Mouse (Mus musculus) embryonic facial prominence, embryonic 12.5 days (tissue): ENCODE data around the gene Mmp15. TPM values are rescaled to one million over a fixed set of nuclear protein-coding genes. Genes with fewer than 3 reads are reported as not detected.

Source experiments
- ATAC-seq: fragments of 200-750 bp; cut with Nextera tagmentation; 2 replicates; pipeline ENCODE4 v1.8.0; 2017; ENCODE audit not compliant: insufficient number of reproducible peaks, insufficient read depth, low FRiP score, low TSS enrichment
- H3K27ac ChIP-seq: fragments of 300-500 bp; sonication (generic); 2 replicates; pipeline ENCODE4 v1.5.1; 2016; ENCODE audit warnings: mild to moderate bottlenecking
- H3K27me3 ChIP-seq: fragments of 300-500 bp; sonication (generic); 2 replicates; pipeline ENCODE4 v1.6.1; 2016; ENCODE audit warnings: mild to moderate bottlenecking, moderate library complexity
- H3K36me3 ChIP-seq: fragments of 300-500 bp; sonication (generic); 2 replicates; pipeline ENCODE4 v1.6.1; 2016; ENCODE audit warnings: mild to moderate bottlenecking
- H3K4me1 ChIP-seq: fragments of 300-500 bp; sonication (generic); 2 replicates; pipeline ENCODE4 v1.6.1; 2016
- H3K4me2 ChIP-seq: fragments of 300-500 bp; sonication (generic); replicated peaks from 2 replicates; pipeline ENCODE4 v1.6.1; 2016; ENCODE audit warnings: mild to moderate bottlenecking, moderate library complexity
- H3K4me3 ChIP-seq: fragments of 300-500 bp; sonication (generic); 2 replicates; pipeline ENCODE4 v1.5.1; 2016; ENCODE audit warnings: mild to moderate bottlenecking
- H3K9ac ChIP-seq: fragments of 300-500 bp; sonication (generic); 2 replicates; pipeline ENCODE4 v1.6.1; 2016; ENCODE audit warnings: mild to moderate bottlenecking, moderate library complexity
- H3K9me3 ChIP-seq: fragments of 300-500 bp; sonication (generic); 2 replicates; pipeline ENCODE4 v1.6.1; 2016; ENCODE audit warnings: mild to moderate bottlenecking, moderate library complexity
- WGBS: fragments of 180-500 bp; shearing (Covaris S2); methylation state at CpG from one replicate; pipeline ENCODE4 v1.1.7; 2016; 5-methylcytosine and 5-hydroxymethylcytosine counted together
- polyA plus RNA-seq: library from polyadenylated mRNA; unstranded; fragments of >200 nt; fragmentation: Nextera tagmentation; extraction: Ambion mirVana; gene quantifications from 2 replicates; pipeline ENCODE4 v1.2.1, GENCODE M21; 2016

Mmp15 gene
- polyA plus RNA-seq, 1 experiment from 2014 or later: 17.6 TPM

DNA sequence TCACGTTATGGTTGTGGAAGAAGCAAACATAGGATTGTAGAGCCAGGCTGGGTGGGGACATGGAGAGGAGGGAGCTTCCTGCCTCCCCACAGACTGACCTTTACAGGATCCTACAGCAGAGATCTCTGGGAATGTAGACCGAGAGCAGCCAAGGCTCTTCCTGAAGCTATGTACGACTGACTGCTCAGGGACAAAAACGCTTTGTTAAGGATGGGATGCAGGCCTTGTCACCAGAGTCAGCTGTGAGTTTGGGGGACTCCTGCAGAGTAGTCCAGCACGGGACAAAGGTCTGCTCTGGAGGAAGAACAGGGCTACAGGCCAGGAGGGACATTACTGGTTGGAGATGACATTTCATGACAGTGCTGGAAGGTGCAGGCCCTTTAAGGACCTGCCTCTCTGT is 27.4 kb upstream of the Mmp15 start:
- Histone ChIP-seq H3K4me3 (no peak overlapping the region), H3K4me2 (no peak overlapping the region), H3K36me3 (peaks cover 54% of the 10 kb centered on the region), H3K27me3 (peaks cover 2% of the 10 kb centered on the region; the same call in 1 of the 2 replicates), H3K9me3 (no peaks in the 10 kb centered on the region), H3K4me1 (peaks cover 12% of the 10 kb centered on the region; the same call in 1 of the 2 replicates), H3K27ac (no peak overlapping the region), H3K9ac (no peak overlapping the region)
- ATAC-seq: no peak
- WGBS: 49% methylated on average over 5 of the region's 5 CpGs

DNA sequence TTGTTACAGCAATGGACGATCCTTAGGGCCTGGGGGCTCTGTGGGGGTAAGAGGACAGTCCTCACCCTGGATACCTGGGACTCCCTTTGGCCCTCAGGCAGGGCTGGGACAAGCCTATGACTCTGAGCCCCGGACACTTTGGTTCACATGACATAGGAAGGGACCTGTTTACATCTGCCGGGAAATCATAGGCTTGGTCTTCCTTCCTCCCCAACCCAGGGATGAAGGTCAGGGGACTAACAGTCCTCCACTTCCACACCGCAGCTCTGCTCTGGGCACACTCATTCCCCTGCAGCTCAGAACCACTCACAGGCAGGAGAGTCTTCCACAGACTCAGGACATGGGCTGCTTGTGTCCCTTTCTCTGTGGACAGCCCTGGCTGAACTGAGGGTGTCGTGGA is 25.2 kb upstream of the Mmp15 start:
- Histone ChIP-seq H3K27ac (no peak overlapping the region), H3K27me3 (no peaks in the 10 kb centered on the region), H3K4me2 (no peak overlapping the region), H3K9me3 (no peaks in the 10 kb centered on the region), H3K36me3 (peaks cover 55% of the 10 kb centered on the region), H3K9ac (no peak overlapping the region), H3K4me1 (peaks cover 13% of the 10 kb centered on the region), H3K4me3 (no peak overlapping the region)
- WGBS: 85% methylated on average over 5 of the region's 5 CpGs
- ATAC-seq: no peak

DNA sequence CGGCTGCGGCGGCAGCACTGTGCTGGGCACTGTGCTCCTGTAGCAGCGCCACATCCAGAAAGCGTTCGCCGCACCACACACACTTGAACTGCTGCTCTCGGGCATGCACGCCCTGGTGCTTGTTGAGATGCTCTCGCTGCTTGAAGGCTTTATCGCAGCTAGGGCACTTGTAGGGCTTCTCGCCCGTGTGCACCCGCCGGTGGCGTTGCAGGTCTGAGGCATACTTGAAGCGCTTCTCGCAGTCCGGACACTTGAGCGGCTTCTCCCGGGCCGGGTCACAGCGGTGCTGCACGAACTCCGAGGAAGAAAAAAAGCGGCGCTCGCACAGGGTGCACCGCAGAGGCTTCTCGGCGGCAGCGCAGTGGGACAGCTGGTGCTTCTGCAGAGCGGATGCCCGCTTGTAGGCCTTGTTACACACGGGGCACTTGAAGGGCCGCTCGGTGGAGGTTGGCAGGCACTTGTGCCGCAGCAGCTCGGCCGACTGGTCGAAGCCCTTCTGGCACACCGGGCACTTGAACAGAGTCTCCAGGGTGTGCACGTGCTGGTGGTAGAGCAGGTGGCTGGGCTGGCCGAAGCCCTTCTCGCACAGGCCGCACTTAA is 24.1 kb upstream of the Mmp15 start:
- no peak for ATAC-seq
- no peak overlapping the region for H3K4me3 ChIP-seq
- no peaks in the 10 kb centered on the region for H3K27me3 ChIP-seq
- no peak overlapping the region for H3K27ac ChIP-seq
- H3K4me1 ChIP-seq: peaks cover 13% of the 10 kb centered on the region
- no peak overlapping the region for H3K9ac ChIP-seq
- H3K4me2 ChIP-seq: no peak overlapping the region
- H3K9me3 ChIP-seq: no peaks in the 10 kb centered on the region
- WGBS: 88% methylated on average over 46 of the region's 46 CpGs
- H3K36me3 ChIP-seq: peaks cover 55% of the 10 kb centered on the region

DNA sequence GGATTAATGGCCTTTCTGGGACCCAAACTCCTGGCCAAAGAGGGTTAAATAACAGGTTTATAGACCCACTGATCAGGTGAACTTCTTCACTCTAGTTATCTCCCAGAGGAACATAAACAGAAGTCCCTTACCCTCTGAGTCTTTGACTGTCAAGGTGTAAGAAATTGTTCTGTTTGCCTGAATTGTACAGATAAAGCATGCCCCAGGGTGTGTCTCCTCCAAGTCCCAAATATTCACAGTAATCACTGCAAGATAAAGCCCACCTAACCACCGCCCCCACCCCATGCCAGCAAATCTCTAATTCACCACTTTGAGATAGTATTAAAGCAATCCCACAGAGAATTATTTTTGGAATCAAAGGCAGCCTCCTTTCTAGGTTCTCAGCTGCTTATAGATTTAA is 21.7 kb upstream of the Mmp15 start:
- H3K4me2 ChIP-seq: peak overlapping the region; percentile 81
- peaks cover 13% of the 10 kb centered on the region for H3K4me1 ChIP-seq
- peak overlapping the region; percentile 91 for H3K4me3 ChIP-seq
- ATAC-seq: no peak
- no peaks in the 10 kb centered on the region for H3K27me3 ChIP-seq
- H3K9me3 ChIP-seq: no peaks in the 10 kb centered on the region
- no peak overlapping the region for H3K27ac ChIP-seq
- 73% methylated on average over 1 of the region's 1 CpGs for WGBS
- peaks cover 49% of the 10 kb centered on the region for H3K36me3 ChIP-seq
- H3K9ac ChIP-seq: peak overlapping the region; percentile 92

DNA sequence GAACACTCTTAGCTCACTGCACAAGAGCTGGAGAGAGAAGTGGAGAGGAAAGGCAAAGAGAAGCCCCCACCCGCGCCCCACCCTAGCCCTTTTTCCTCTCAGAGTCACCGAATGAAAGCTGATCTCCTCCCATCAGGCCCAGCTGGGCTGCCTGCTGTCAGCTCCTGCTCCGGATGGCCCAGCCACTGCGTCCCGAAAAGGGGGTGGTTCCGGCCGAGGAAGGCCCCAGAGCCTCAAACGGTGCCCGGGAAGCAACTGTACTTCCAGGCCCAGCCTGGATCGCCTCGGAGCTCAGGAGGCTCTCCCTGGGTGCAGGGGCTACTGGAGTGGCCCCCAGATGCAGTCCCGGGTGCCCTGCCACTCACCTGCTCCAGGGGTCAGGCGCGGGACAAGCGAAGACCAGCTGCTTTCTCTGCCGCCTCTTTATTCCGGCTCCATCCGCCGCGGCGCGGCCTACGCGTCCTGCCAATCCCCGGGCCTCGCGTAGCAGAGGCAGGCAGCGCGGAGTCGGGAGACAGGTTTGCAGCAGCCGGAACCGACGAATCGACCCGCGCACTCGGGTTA is 20.8 kb upstream of the Mmp15 start:
- peak overlapping the region; percentile 91 for H3K4me3 ChIP-seq
- peak overlapping the region; percentile 97 for H3K27ac ChIP-seq
- H3K9me3 ChIP-seq: no peaks in the 10 kb centered on the region
- no peaks in the 10 kb centered on the region for H3K27me3 ChIP-seq
- H3K4me2 ChIP-seq: peak overlapping the region; percentile 81
- peaks cover 41% of the 10 kb centered on the region for H3K36me3 ChIP-seq
- under 1% methylated on average over 38 of the region's 38 CpGs for whole genome bisulfite sequencing
- peak overlapping the region; percentile 92 for H3K9ac ChIP-seq
- H3K4me1 ChIP-seq: peaks cover 13% of the 10 kb centered on the region
- ATAC-seq: peak; percentile 53

DNA sequence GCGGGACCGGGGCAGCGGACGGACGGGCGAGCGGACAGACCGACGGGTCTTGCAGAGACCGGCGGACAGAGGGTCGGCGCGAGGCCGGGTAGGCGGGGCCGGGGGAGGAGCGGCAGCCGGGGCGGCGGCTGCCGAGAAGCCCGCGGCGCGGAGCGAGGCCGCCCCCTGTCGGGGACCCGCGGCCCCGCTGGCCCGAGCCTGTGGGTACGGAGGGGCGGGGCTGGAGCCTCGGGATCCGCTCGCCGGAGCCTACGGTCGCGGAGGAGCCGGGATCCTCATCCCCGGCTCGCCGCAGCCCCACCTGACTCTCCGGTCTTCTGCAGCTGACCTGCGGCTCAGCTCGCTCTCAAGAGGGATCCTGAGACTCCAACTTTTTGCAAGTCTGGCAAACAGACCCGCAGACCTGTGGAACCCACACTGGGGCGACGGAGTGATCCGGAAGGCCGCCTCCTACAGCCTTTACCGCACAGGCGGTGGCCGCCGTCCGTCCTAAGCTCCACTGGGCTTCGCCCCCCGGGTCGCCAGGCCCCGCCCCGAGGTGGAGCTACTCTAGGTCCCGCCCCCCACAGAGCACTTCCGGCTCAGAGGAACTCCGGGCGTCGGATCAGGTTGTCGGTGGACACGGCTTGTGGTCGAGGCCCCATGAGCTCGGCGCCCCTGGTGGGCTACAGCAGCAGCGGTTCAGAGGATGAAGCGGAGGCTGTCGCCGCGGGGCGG is 20.2 kb upstream of the Mmp15 start, which contains the start of the genes Zfp319 and Usb1:
TSS of gene Zfp319 (minus strand) at position 231 of the 717 bp plus-strand sequence.
TSS of gene Usb1 (plus strand) at position 565 of the 717 bp plus-strand sequence.
- peaks cover 35% of the 10 kb centered on the region for H3K36me3 ChIP-seq
- H3K4me2 ChIP-seq: peak within 1 kb of the TSS; percentile 81
- peak within 1 kb of the TSS; percentile 92 for H3K9ac ChIP-seq
- peak within 1 kb of the TSS; percentile 97 for H3K27ac ChIP-seq
- peaks cover 13% of the 10 kb centered on the region for H3K4me1 ChIP-seq
- under 1% methylated on average over 77 of the region's 80 CpGs for whole genome bisulfite sequencing
- peak; percentile 92 for ATAC-seq
- H3K4me3 ChIP-seq: peak within 1 kb of the TSS; percentile 91
- no peaks in the 10 kb centered on the region for H3K27me3 ChIP-seq
- no peaks in the 10 kb centered on the region for H3K9me3 ChIP-seq

DNA sequence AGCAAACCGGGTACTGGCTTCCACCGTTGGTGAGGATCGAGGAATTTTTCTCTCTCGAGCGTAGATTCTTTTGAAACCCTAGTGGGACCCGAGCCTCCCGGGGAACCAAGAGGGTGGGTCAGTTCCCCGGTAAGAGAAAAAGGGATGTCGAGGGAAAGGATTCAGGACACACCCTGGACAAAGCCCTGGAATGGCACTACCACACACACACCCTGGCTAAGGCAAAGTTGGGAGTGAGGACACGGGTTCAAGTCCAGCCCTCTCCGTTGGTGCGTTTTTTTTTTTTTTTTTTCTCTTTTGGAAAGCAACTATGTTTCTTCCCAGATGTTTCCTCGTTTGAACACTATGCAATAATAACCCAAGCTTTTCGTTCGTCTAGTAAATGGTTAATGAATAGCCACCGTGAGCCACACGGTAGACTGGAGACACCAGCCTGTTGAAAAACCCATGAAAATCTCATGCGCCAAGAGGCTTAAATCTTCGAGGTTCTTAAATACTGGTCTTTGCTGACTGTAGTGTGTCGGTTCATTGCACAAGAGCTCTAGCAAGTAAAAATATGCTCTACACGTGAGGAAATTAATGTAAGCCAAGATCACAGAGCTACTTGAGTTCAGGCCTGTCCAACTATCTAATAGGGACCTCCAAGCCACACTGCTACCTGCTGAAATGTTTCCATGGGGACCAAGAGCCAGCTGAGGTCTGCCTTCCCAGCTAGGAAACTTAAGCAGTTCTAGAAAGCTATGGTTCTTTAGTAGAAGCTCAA is 19.4 kb upstream of the Mmp15 start:
- H3K4me3 ChIP-seq: peak overlapping the region; percentile 91
- no peaks in the 10 kb centered on the region for H3K9me3 ChIP-seq
- WGBS: 26% methylated on average over 21 of the region's 21 CpGs
- peak overlapping the region; percentile 97 for H3K27ac ChIP-seq
- H3K36me3 ChIP-seq: peaks cover 30% of the 10 kb centered on the region
- no peaks in the 10 kb centered on the region for H3K27me3 ChIP-seq
- peaks cover 13% of the 10 kb centered on the region for H3K4me1 ChIP-seq
- H3K4me2 ChIP-seq: peak overlapping the region; percentile 81
- ATAC-seq: no peak
- peak overlapping the region; percentile 92 for H3K9ac ChIP-seq

DNA sequence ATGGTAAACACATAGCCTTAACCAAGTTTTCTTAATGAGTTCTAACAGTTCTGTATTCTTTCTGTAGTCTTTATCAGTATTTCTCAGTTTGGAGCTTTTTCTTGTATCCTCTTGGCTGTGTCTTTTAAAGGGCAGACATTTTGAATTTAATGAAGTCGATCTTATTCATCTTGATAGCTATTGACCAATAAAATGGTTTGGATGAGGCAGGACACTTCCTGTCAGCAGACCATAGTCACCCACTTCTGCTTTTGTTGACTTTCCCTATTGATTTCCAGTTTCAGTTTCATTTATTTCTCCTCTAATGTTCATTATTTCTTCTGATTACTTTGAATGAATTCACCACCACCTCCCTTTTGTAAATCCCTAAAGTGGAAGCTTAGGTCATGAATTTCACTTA is 16.4 kb upstream of the Mmp15 start:
- H3K4me2 ChIP-seq: no peak overlapping the region
- 94% methylated on average over 1 of the region's 1 CpGs for WGBS
- H3K9ac ChIP-seq: no peak overlapping the region
- peaks cover under 1% of the 10 kb centered on the region; the same call in 1 of the 2 replicates for H3K4me1 ChIP-seq
- H3K4me3 ChIP-seq: no peak overlapping the region
- H3K27ac ChIP-seq: no peak overlapping the region
- no peaks in the 10 kb centered on the region for H3K27me3 ChIP-seq
- peaks cover 29% of the 10 kb centered on the region for H3K36me3 ChIP-seq
- ATAC-seq: no peak
- H3K9me3 ChIP-seq: no peaks in the 10 kb centered on the region

DNA sequence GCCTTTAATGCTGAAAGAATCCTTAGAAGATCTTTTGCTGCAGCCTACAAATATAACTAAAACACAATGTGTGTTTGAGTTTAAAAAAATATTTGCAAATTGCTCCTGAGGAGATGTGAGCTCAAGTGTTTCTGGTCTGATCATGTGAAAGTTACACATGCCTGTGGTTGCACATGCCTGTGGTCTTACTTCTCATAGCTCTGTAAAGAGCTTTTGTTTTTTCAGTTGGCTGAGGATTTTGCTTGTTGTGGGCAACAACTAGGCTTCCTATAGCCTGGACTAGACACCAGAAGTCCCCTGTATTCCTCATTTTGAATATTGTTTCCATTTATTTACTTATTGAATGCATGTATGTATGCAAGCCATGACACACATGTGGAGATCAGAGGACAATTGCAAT is 15.7 kb upstream of the Mmp15 start:
- H3K27ac ChIP-seq: no peak overlapping the region
- no peak for ATAC-seq
- H3K36me3 ChIP-seq: peaks cover 29% of the 10 kb centered on the region
- no peak overlapping the region for H3K4me3 ChIP-seq
- no peaks in the 10 kb centered on the region for H3K27me3 ChIP-seq
- no peaks in the 10 kb centered on the region for H3K9me3 ChIP-seq
- no peak overlapping the region for H3K4me2 ChIP-seq
- no peaks in the 10 kb centered on the region for H3K4me1 ChIP-seq
- no peak overlapping the region for H3K9ac ChIP-seq

DNA sequence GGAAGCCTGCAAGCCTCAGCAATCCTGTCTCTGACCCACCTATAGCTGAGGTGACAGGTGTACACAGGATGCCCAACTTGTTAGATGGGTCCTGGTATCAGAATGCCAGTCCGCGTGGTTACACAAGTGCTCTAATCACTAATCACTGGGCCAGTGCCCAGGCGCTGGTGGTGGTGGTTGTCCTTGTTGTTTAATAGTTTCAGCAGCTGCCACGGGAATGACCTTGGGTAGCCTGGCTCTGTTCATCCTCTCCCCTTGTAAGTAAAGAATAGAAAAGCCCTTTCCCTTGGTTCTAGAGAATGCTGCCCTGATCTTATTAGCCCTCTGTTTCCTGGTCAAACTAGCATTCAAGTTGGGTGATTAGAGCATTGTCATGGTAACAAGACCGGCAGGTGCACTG is 10.3 kb upstream of the Mmp15 start:
- Histone ChIP-seq H3K9ac (no peak overlapping the region), H3K4me1 (no peaks in the 10 kb centered on the region), H3K4me2 (no peak overlapping the region), H3K9me3 (no peaks in the 10 kb centered on the region), H3K27ac (no peak overlapping the region), H3K36me3 (peaks cover 46% of the 10 kb centered on the region), H3K27me3 (no peaks in the 10 kb centered on the region), H3K4me3 (no peak overlapping the region)
- WGBS: 72% methylated on average over 5 of the region's 5 CpGs
- ATAC-seq: no peak

DNA sequence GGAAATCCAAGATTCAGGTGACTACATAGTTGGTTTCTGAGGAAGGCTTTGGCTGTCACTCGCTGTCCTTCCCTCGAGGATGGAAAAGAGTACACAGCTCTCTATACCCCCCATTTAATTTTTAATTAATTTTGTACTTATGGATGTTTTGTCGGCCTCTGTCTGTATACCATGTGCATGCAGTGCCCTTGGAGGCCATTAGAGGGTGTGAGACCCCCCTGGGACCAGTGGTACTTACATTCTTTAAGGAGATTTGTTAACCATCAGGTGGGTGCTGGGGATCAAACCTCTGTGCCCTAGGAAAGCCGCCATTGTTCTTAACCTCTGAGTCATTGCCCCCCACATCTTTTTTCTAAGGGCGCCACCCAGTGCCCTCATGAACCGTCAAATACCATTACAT is 7.4 kb upstream of the Mmp15 start:
- Histone ChIP-seq H3K4me2 (no peak overlapping the region), H3K27me3 (no peaks in the 10 kb centered on the region), H3K4me1 (no peaks in the 10 kb centered on the region), H3K27ac (no peak overlapping the region), H3K4me3 (no peak overlapping the region), H3K9me3 (no peaks in the 10 kb centered on the region), H3K36me3 (peaks cover 30% of the 10 kb centered on the region), H3K9ac (no peak overlapping the region)
- 75% methylated on average over 6 of the region's 6 CpGs for WGBS
- ATAC-seq: no peak
